In genomic region chr5:43927729-43928128, GRCm38 (mm10) we compare ENCODE assay signal across 33 mouse cellular contexts. TPM values are rescaled to one million over a fixed set of nuclear protein-coding genes. Genes with fewer than 3 reads are reported as not detected.
"Had no signal": no experiment of that assay in that cellular context is flagged by ENCODE, and none has a peak within 500 bp of the region (broad histone marks: within the 10 kb centered on the region; RNA-seq: fewer than 3 reads in every experiment).

No protein-coding gene starts in this region.

- DNase-seq: cerebellum, adult 2 months; cerebellum, adult 8-10 months; cerebellum, adult 9-10 months; cerebellum, adult 9-11 months; cerebellum, postnatal 10 days; cerebellum, postnatal 14 days; cerebellum, postnatal 25 days; cerebellum, postnatal 36 days; embryo, embryonic 11 days; forebrain, postnatal 0 days; gastrocnemius, adult 2 months; gastrocnemius, postnatal 10 days; gastrocnemius, postnatal 14 days; gastrocnemius, postnatal 25 days; gastrocnemius, postnatal 36 days; heart, adult 18-20 months; heart, adult 2 months had no signal

- H3K27me3 ChIP-seq: embryonic facial prominence, embryonic 12.5 days; embryonic facial prominence, embryonic 13.5 days; embryonic facial prominence, embryonic 15.5 days; forebrain, embryonic 12.5 days; forebrain, embryonic 13.5 days; forebrain, embryonic 15.5 days had no signal

- H3K9me3 ChIP-seq: embryonic facial prominence, embryonic 10.5 days; embryonic facial prominence, embryonic 12.5 days; embryonic facial prominence, embryonic 13.5 days; embryonic facial prominence, embryonic 15.5 days; forebrain, embryonic 10.5 days; forebrain, embryonic 12.5 days; forebrain, embryonic 13.5 days; forebrain, embryonic 15.5 days had no signal

- H3K4me3 ChIP-seq: embryonic facial prominence, embryonic 10.5 days; embryonic facial prominence, embryonic 12.5 days; embryonic facial prominence, embryonic 13.5 days; embryonic facial prominence, embryonic 15.5 days; erythroblast, embryonic 14.5 days; forebrain, embryonic 10.5 days; forebrain, embryonic 12.5 days; forebrain, embryonic 13.5 days; forebrain, embryonic 15.5 days; gastrocnemius, adult 2 months; heart, adult 2 months had no signal

- H3K36me3 ChIP-seq: embryonic facial prominence, embryonic 10.5 days; embryonic facial prominence, embryonic 12.5 days; embryonic facial prominence, embryonic 13.5 days; embryonic facial prominence, embryonic 15.5 days; forebrain, embryonic 10.5 days; forebrain, embryonic 12.5 days; forebrain, embryonic 15.5 days had no signal

- H3K27ac ChIP-seq: embryonic facial prominence, embryonic 10.5 days; embryonic facial prominence, embryonic 12.5 days; embryonic facial prominence, embryonic 13.5 days; embryonic facial prominence, embryonic 15.5 days; forebrain, embryonic 10.5 days; forebrain, embryonic 12.5 days; forebrain, embryonic 13.5 days; forebrain, embryonic 15.5 days; gastrocnemius, adult 2 months; heart, adult 2 months had no signal

- H3K4me1 ChIP-seq: embryonic facial prominence, embryonic 10.5 days; embryonic facial prominence, embryonic 12.5 days; embryonic facial prominence, embryonic 13.5 days; embryonic facial prominence, embryonic 15.5 days; forebrain, embryonic 10.5 days; forebrain, embryonic 12.5 days; forebrain, embryonic 13.5 days; forebrain, embryonic 15.5 days had no signal

- H3K4me2 ChIP-seq: embryonic facial prominence, embryonic 12.5 days; embryonic facial prominence, embryonic 13.5 days; embryonic facial prominence, embryonic 15.5 days; forebrain, embryonic 12.5 days; forebrain, embryonic 13.5 days; forebrain, embryonic 15.5 days had no signal

- ATAC-seq: forebrain, embryonic 13.5 days; forebrain, embryonic 14.5 days; forebrain, embryonic 15.5 days; forebrain, embryonic 16.5 days; forebrain, postnatal 0 days had no signal

- H3K9ac ChIP-seq: embryonic facial prominence, embryonic 12.5 days; embryonic facial prominence, embryonic 13.5 days; embryonic facial prominence, embryonic 15.5 days; forebrain, embryonic 12.5 days; forebrain, embryonic 13.5 days; forebrain, embryonic 15.5 days; forebrain, postnatal 0 days had no signal

RNA-seq across cellular contexts. Expression of gene Gm7879, which starts 14.8 kb away (rescaled TPM):
- total RNA-seq: forebrain, postnatal 0 days had no signal
- polyA plus RNA-seq: cerebellum, adult 2 months; embryonic facial prominence, embryonic 13.5 days; embryonic facial prominence, embryonic 14.5 days; embryonic facial prominence, embryonic 15.5 days; forebrain, embryonic 11.5 days; forebrain, embryonic 16.5 days; forebrain, postnatal 0 days had no signal

RNA-seq across cellular contexts. Expression of gene Fgfbp1, which starts 53.9 kb away (rescaled TPM):
- total RNA-seq: common myeloid progenitor, adult 5-6 weeks; gastrocnemius, postnatal 10 days; gastrocnemius, postnatal 14 days; gastrocnemius, postnatal 4 days; granulocyte monocyte progenitor cell, adult 5-6 weeks; heart, adult 2 months had no signal
- polyA plus RNA-seq: erythroblast, embryonic 14.5 days had no signal

RNA-seq across cellular contexts. Expression of gene Cd38, which starts 59.4 kb away (rescaled TPM):
- polyA plus RNA-seq: erythroblast, embryonic 14.5 days had no signal
